Mouse (Mus musculus): ENCODE measurements around the gene Pdrg1. TPM values are rescaled to one million over a fixed set of nuclear protein-coding genes. Genes with fewer than 3 reads are reported as not detected.
A peak's percentile ranks its signal among the peaks of the same experiment; 100 is the strongest.

The Pdrg1 gene
- polyA plus RNA-seq, 1 experiment: 18.4 TPM

DNA sequence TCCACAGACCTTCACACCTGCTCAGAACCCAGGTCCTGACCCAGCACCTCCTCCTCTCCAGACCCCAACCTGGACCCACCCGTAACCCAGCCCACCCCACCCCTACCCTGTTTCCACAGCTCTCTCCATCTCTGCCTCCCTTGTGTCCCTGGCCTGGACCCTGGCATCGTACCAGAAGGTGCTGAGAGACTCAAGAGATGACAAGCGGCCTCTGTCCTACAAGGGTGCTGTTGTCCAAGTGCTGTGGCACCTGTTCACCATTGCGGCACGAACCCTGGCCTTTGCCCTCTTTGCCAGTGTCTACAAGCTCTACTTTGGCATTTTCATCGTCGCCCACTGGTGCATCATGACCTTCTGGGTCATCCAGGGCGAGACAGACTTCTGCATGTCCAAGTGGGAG lies 38.7 kb upstream of the Pdrg1 start:
- Histone ChIP-seq H3K27me3 (ENCODE audit: control insufficient read depth, insufficient read depth, low read length) (no peaks in the 10 kb centered on the region), H3K36me3 (ENCODE audit: control insufficient read depth, insufficient read depth, low read length) (no peaks in the 10 kb centered on the region), H3K4me3 (ENCODE audit: low read depth, low read length) (no peak overlapping the region), H3K4me1 (ENCODE audit: control insufficient read depth, insufficient read depth, insufficient read length, low read length) (no peaks in the 10 kb centered on the region), H3K27ac (ENCODE audit: insufficient read depth, low read depth, low read length) (no peak overlapping the region)
- 80% methylated on average over 8 of the region's 8 CpGs for WGBS
- TF ChIP-seq CTCF (IDR thresholded peaks at IDR 0.05; ENCODE audit: extremely low read depth, insufficient read length, insufficient replicate concordance, low read depth, low read length) (no peak), POLR2A (IDR thresholded peaks at IDR 0.05; ENCODE audit: low read depth, low read length) (no peak)

GRCm38 (mm10) chr2:153052700-153053351 lies 37.6 kb upstream of the Pdrg1 start:
- TF ChIP-seq POLR2A (IDR thresholded peaks at IDR 0.05; ENCODE audit: low read depth, low read length) (no peak), CTCF (IDR thresholded peaks at IDR 0.05; ENCODE audit: extremely low read depth, insufficient read length, insufficient replicate concordance, low read depth, low read length) (no peak)
- no peak overlapping the region for H3K4me3 ChIP-seq (ENCODE audit: low read depth, low read length)
- H3K4me1 ChIP-seq (ENCODE audit: control insufficient read depth, insufficient read depth, insufficient read length, low read length): no peaks in the 10 kb centered on the region
- no peak overlapping the region for H3K27ac ChIP-seq (ENCODE audit: insufficient read depth, low read depth, low read length)
- WGBS: 8% methylated on average over 30 of the region's 30 CpGs
- H3K36me3 ChIP-seq (ENCODE audit: control insufficient read depth, insufficient read depth, low read length): no peaks in the 10 kb centered on the region
- no peaks in the 10 kb centered on the region for H3K27me3 ChIP-seq (ENCODE audit: control insufficient read depth, insufficient read depth, low read length)

- Histone ChIP-seq H3K4me3 (ENCODE audit: low read depth, low read length) (no peak overlapping the region), H3K36me3 (ENCODE audit: control insufficient read depth, insufficient read depth, low read length) (no peaks in the 10 kb centered on the region), H3K4me1 (ENCODE audit: control insufficient read depth, insufficient read depth, insufficient read length, low read length) (no peaks in the 10 kb centered on the region), H3K27me3 (ENCODE audit: control insufficient read depth, insufficient read depth, low read length) (no peaks in the 10 kb centered on the region), H3K27ac (ENCODE audit: insufficient read depth, low read depth, low read length) (no peak overlapping the region)
- 65% methylated on average over 9 of the region's 9 CpGs for WGBS
- TF ChIP-seq POLR2A (IDR thresholded peaks at IDR 0.05; ENCODE audit: low read depth, low read length) (no peak), CTCF (IDR thresholded peaks at IDR 0.05; ENCODE audit: extremely low read depth, insufficient read length, insufficient replicate concordance, low read depth, low read length) (no peak)
Observed at GRCm38 (mm10) chr2:153051537-153051936, 36.3 kb upstream of the Pdrg1 start.

DNA sequence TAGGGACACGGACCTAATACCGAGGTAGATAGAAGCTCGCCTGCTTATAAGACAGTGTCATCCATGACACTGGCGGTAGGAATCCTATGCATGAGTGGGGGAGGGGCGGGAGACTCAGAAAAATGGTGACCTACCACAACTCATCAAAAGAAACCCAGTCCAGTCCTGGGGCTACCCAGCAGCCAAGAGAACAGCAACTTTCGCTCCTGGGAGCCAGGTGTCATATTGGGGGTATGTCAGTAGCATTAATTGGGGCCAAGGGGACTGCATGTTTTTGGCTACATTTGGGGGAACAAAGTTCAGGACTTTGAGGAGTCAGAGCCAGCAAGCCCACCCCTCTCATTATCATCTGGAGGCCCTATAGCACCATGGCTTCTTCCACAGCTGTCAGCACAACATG lies 35.9 kb upstream of the Pdrg1 start:
- no peak overlapping the region for H3K4me3 ChIP-seq (ENCODE audit: low read depth, low read length)
- no peaks in the 10 kb centered on the region for H3K36me3 ChIP-seq (ENCODE audit: control insufficient read depth, insufficient read depth, low read length)
- no peak for TF ChIP-seq CTCF (IDR thresholded peaks at IDR 0.05; ENCODE audit: extremely low read depth, insufficient read length, insufficient replicate concordance, low read depth, low read length)
- no peak for TF ChIP-seq POLR2A (IDR thresholded peaks at IDR 0.05; ENCODE audit: low read depth, low read length)
- no peak overlapping the region for H3K27ac ChIP-seq (ENCODE audit: insufficient read depth, low read depth, low read length)
- 73% methylated on average over 6 of the region's 6 CpGs for WGBS
- H3K27me3 ChIP-seq (ENCODE audit: control insufficient read depth, insufficient read depth, low read length): no peaks in the 10 kb centered on the region
- H3K4me1 ChIP-seq (ENCODE audit: control insufficient read depth, insufficient read depth, insufficient read length, low read length): no peaks in the 10 kb centered on the region

GRCm38 (mm10) chr2:153049997-153050358 lies 34.8 kb upstream of the Pdrg1 start:
- TF ChIP-seq POLR2A (IDR thresholded peaks at IDR 0.05; ENCODE audit: low read depth, low read length) (no peak), CTCF (IDR thresholded peaks at IDR 0.05; ENCODE audit: extremely low read depth, insufficient read length, insufficient replicate concordance, low read depth, low read length) (no peak)
- 75% methylated on average over 4 of the region's 4 CpGs for WGBS

DNA sequence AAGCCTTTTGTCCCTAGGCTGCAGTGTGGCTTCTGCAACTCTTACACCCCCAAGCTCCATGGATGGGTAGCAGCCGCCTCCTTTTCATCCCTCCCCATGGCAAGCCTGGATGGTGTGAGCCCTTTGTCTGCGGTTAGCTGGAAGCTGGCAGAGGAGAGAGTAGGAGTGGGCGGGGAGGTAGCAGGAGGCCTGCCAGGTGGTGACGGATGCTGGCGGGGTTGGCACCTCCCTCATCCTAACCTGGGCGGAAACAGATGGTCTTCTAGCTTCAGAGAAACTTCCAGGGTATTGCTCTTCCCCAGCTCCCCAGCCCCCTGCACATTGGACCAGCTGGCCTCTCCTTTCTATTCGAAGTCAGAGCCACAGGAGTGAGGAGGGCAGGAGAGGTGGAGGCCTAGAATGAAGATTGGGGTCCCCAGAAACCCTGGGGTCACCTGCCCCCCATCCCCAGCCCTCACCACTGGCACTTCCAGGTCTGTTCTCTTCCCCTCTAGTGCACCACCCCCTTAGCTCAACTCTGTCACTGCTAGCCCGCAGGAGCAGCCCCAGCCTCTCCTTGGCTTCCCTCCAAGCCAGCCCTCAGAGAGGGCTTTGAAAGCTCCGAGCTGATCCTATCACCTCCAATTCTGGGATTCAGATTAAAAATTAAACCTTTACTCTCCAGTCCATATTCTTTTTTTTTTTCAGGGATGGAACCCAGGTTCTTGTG lies 34.2 kb upstream of the Pdrg1 start:
- H3K27me3 ChIP-seq (ENCODE audit: control insufficient read depth, insufficient read depth, low read length): no peaks in the 10 kb centered on the region
- H3K36me3 ChIP-seq (ENCODE audit: control insufficient read depth, insufficient read depth, low read length): no peaks in the 10 kb centered on the region
- H3K27ac ChIP-seq (ENCODE audit: insufficient read depth, low read depth, low read length): no peak overlapping the region
- H3K4me1 ChIP-seq (ENCODE audit: control insufficient read depth, insufficient read depth, insufficient read length, low read length): no peaks in the 10 kb centered on the region
- no peak overlapping the region for H3K4me3 ChIP-seq (ENCODE audit: low read depth, low read length)
- WGBS: 25% methylated on average over 9 of the region's 9 CpGs
- TF ChIP-seq POLR2A (IDR thresholded peaks at IDR 0.05; ENCODE audit: low read depth, low read length) (no peak), CTCF (IDR thresholded peaks at IDR 0.05; ENCODE audit: extremely low read depth, insufficient read length, insufficient replicate concordance, low read depth, low read length) (no peak)

More at GRCm38 (mm10) chr2:153049997-153050358, 34.8 kb upstream of the Pdrg1 start:
- H3K27ac ChIP-seq (ENCODE audit: insufficient read depth, low read depth, low read length): no peak overlapping the region
- no peak overlapping the region for H3K4me3 ChIP-seq (ENCODE audit: low read depth, low read length)
- H3K36me3 ChIP-seq (ENCODE audit: control insufficient read depth, insufficient read depth, low read length): no peaks in the 10 kb centered on the region
- no peaks in the 10 kb centered on the region for H3K27me3 ChIP-seq (ENCODE audit: control insufficient read depth, insufficient read depth, low read length)
- H3K4me1 ChIP-seq (ENCODE audit: control insufficient read depth, insufficient read depth, insufficient read length, low read length): no peaks in the 10 kb centered on the region

GRCm38 (mm10) chr2:153047828-153048465 lies 32.7 kb upstream of the Pdrg1 start:
- no peak for TF ChIP-seq POLR2A (IDR thresholded peaks at IDR 0.05; ENCODE audit: low read depth, low read length)
- peak; percentile 52; the same call in 1 of the 2 replicates for TF ChIP-seq CTCF (IDR thresholded peaks at IDR 0.05; ENCODE audit: extremely low read depth, insufficient read length, insufficient replicate concordance, low read depth, low read length)
- no peaks in the 10 kb centered on the region for H3K4me1 ChIP-seq (ENCODE audit: control insufficient read depth, insufficient read depth, insufficient read length, low read length)
- no peak overlapping the region for H3K27ac ChIP-seq (ENCODE audit: insufficient read depth, low read depth, low read length)
- no peaks in the 10 kb centered on the region for H3K36me3 ChIP-seq (ENCODE audit: control insufficient read depth, insufficient read depth, low read length)
- WGBS: 39% methylated on average over 17 of the region's 17 CpGs
- H3K27me3 ChIP-seq (ENCODE audit: control insufficient read depth, insufficient read depth, low read length): no peaks in the 10 kb centered on the region
- no peak overlapping the region for H3K4me3 ChIP-seq (ENCODE audit: low read depth, low read length)
